Mouse (Mus musculus) heart, postnatal 0 days (tissue): ENCODE data around the gene Eapp. TPM values are rescaled to one million over a fixed set of nuclear protein-coding genes. Genes with fewer than 3 reads are reported as not detected.

ENCODE experiments used
- ATAC-seq: fragments of 200-750 bp; cut with Nextera tagmentation; 2 replicates; pipeline ENCODE4 v1.8.0; 2017; ENCODE audit warnings: low read depth, moderate number of reproducible peaks, moderate library complexity; ENCODE audit not compliant: insufficient read depth
- DNase-seq: peaks from one replicate; pipeline ENCODE4 v3.0.0-alpha.2; 2016; ENCODE audit warnings: low spot score
- H3K27ac ChIP-seq: fragments of 300-500 bp; sonication (generic); 2 replicates; pipeline ENCODE4 v1.5.1; 2014; ENCODE audit warnings: low read depth, mild to moderate bottlenecking
- H3K27me3 ChIP-seq: fragments of 300-500 bp; sonication (generic); 2 replicates; pipeline ENCODE4 v1.6.1; 2014; ENCODE audit warnings: low read length, mixed read lengths; ENCODE audit not compliant: control insufficient read depth, insufficient read depth
- H3K36me3 ChIP-seq: fragments of 300-500 bp; sonication (generic); replicated peaks from 2 replicates; pipeline ENCODE4 v1.6.1; 2014; ENCODE audit warnings: low read length, mixed read lengths; ENCODE audit not compliant: control insufficient read depth, insufficient read depth
- H3K4me1 ChIP-seq: fragments of 300-500 bp; sonication (generic); 2 replicates; pipeline ENCODE4 v1.6.1; 2014; ENCODE audit warnings: antibody characterized with exemption; ENCODE audit not compliant: control insufficient read depth, insufficient read depth
- H3K4me2 ChIP-seq: fragments of 300-500 bp; sonication (generic); 2 replicates; pipeline ENCODE4 v1.6.1; 2014; ENCODE audit warnings: low read depth, mild to moderate bottlenecking, low read length, moderate library complexity
- H3K4me3 ChIP-seq: fragments of 300-500 bp; sonication (generic); 2 replicates; pipeline ENCODE4 v1.5.1; 2014; ENCODE audit warnings: low read depth, low read length
- H3K9ac ChIP-seq: fragments of 300-500 bp; sonication (generic); replicated peaks from 2 replicates; pipeline ENCODE4 v1.6.1; 2014; ENCODE audit warnings: low read depth, low read length, mixed read lengths
- H3K9me3 ChIP-seq: fragments of 300-500 bp; sonication (generic); replicated peaks from 2 replicates; pipeline ENCODE4 v1.6.1; 2016; ENCODE audit warnings: low read length; ENCODE audit not compliant: control insufficient read depth
- CTCF ChIP-seq: IDR thresholded peaks from 2 replicates; pipeline ENCODE4 v1.5.1; 2016; ENCODE audit warnings: antibody characterized with exemption, control low read depth, low read depth
- EP300 ChIP-seq: IDR thresholded peaks from 2 replicates; pipeline ENCODE4 v1.6.1; 2016; ENCODE audit warnings: antibody characterized with exemption, low read depth
- WGBS: fragments of 180-500 bp; shearing (Covaris S2); extraction: QIAGEN DNeasy Blood & Tissue Kit; methylation state at CpG from one replicate; pipeline ENCODE4 v1.1.7; 2014; 5-methylcytosine and 5-hydroxymethylcytosine counted together
- polyA plus RNA-seq: library from polyadenylated mRNA; unstranded; fragments of >200 nt; fragmentation: Nextera tagmentation; extraction: Ambion mirVana; gene quantifications from 2 replicates; pipeline ENCODE4 v1.2.1, GENCODE M21; 2015
- total RNA-seq: library from RNA; depleted of rRNA; stranded (reverse); fragments of >200 nt; gene quantifications from 2 replicates; pipeline ENCODE4 v1.2.3, GENCODE M21; 2014; ENCODE audit warnings: low replicate concordance

Gene Eapp
- total and polyA plus RNA-seq, 2 experiments from 2014 or later: 4.4 to 61.4 TPM

- H3K27me3 ChIP-seq: no peaks in the 10 kb centered on the region
These were observed 44.5 kb downstream of the Eapp start for GRCm38 (mm10) chr12:54651158-54651557.

GRCm38 (mm10) chr12:54644947-54645346 is 50.8 kb downstream of the Eapp start:
- H3K27ac ChIP-seq: no peak overlapping the region
- no peak overlapping the region for H3K4me2 ChIP-seq
- no peak for ATAC-seq
- DNase-seq: no peak
- H3K4me1 ChIP-seq: no peaks in the 10 kb centered on the region
- peaks cover 26% of the 10 kb centered on the region for H3K36me3 ChIP-seq
- TF ChIP-seq EP300 (no peak), CTCF (no peak)
- H3K27me3 ChIP-seq: no peaks in the 10 kb centered on the region
- 89% methylated on average over 2 of the region's 2 CpGs for WGBS
- H3K9ac ChIP-seq: no peak overlapping the region
- no peaks in the 10 kb centered on the region for H3K9me3 ChIP-seq
- H3K4me3 ChIP-seq: no peak overlapping the region

More at GRCm38 (mm10) chr12:54651158-54651557, 44.5 kb downstream of the Eapp start:
- no peak overlapping the region for H3K9ac ChIP-seq
- H3K4me1 ChIP-seq: peaks cover 29% of the 10 kb centered on the region
- no peak for DNase-seq
- no peak overlapping the region for H3K4me2 ChIP-seq
- H3K27ac ChIP-seq: no peak overlapping the region
- WGBS: 76% methylated on average over 1 of the region's 1 CpGs
- ATAC-seq: no peak
- H3K4me3 ChIP-seq: no peak overlapping the region
- TF ChIP-seq EP300: no peak
- TF ChIP-seq CTCF: no peak
- no peaks in the 10 kb centered on the region for H3K9me3 ChIP-seq
- H3K36me3 ChIP-seq: peaks cover 31% of the 10 kb centered on the region

- H3K4me3 ChIP-seq: no peak overlapping the region
- no peaks in the 10 kb centered on the region for H3K27me3 ChIP-seq
- ATAC-seq: no peak
- no peak for DNase-seq
- TF ChIP-seq CTCF (no peak), EP300 (no peak)
- H3K9me3 ChIP-seq: no peaks in the 10 kb centered on the region
- H3K27ac ChIP-seq: no peak overlapping the region
- H3K36me3 ChIP-seq: peaks cover 18% of the 10 kb centered on the region; the same call in 1 of the 2 replicates
- H3K9ac ChIP-seq: no peak overlapping the region
- H3K4me1 ChIP-seq: no peaks in the 10 kb centered on the region
- no peak overlapping the region for H3K4me2 ChIP-seq
- WGBS: 62% methylated on average over 5 of the region's 5 CpGs
These were observed 52.3 kb downstream of the Eapp start for GRCm38 (mm10) chr12:54643320-54643892.

- no peak overlapping the region for H3K4me3 ChIP-seq
- H3K36me3 ChIP-seq: peaks cover 3% of the 10 kb centered on the region; the same call in 1 of the 2 replicates
- no peak for DNase-seq
- no peak for ATAC-seq
- no peaks in the 10 kb centered on the region for H3K27me3 ChIP-seq
- no peak overlapping the region for H3K9ac ChIP-seq
- H3K9me3 ChIP-seq: no peaks in the 10 kb centered on the region
- H3K27ac ChIP-seq: no peak overlapping the region
- H3K4me2 ChIP-seq: no peak overlapping the region
- no peaks in the 10 kb centered on the region for H3K4me1 ChIP-seq
- WGBS: 98% methylated on average over 4 of the region's 4 CpGs
- TF ChIP-seq CTCF (no peak), EP300 (no peak)
These were observed 54.3 kb downstream of the Eapp start for GRCm38 (mm10) chr12:54641374-54641773.

- no peaks in the 10 kb centered on the region for H3K9me3 ChIP-seq
- no peak for ATAC-seq
- no peak overlapping the region for H3K4me2 ChIP-seq
- no peak overlapping the region for H3K9ac ChIP-seq
- no peaks in the 10 kb centered on the region for H3K27me3 ChIP-seq
- peak; percentile 16 for DNase-seq
- H3K27ac ChIP-seq: no peak overlapping the region
- 40% methylated on average over 6 of the region's 6 CpGs for WGBS
- H3K36me3 ChIP-seq: no peaks in the 10 kb centered on the region
- H3K4me1 ChIP-seq: no peaks in the 10 kb centered on the region
- no peak overlapping the region for H3K4me3 ChIP-seq
- TF ChIP-seq EP300 (no peak), CTCF (no peak)
These were observed 55.4 kb downstream of the Eapp start for GRCm38 (mm10) chr12:54640259-54640658.

GRCm38 (mm10) chr12:54637033-54637432 is 58.7 kb downstream of the Eapp start:
- Histone ChIP-seq H3K9me3 (no peaks in the 10 kb centered on the region), H3K9ac (no peak overlapping the region), H3K36me3 (no peaks in the 10 kb centered on the region), H3K27me3 (no peaks in the 10 kb centered on the region), H3K27ac (no peak overlapping the region), H3K4me1 (no peaks in the 10 kb centered on the region), H3K4me2 (no peak overlapping the region), H3K4me3 (no peak overlapping the region)
- no peak for TF ChIP-seq CTCF
- no peak for TF ChIP-seq EP300
- DNase-seq (no peak), ATAC-seq (no peak)
- 71% methylated on average over 1 of the region's 1 CpGs for WGBS
